Mouse (Mus musculus) MEL (cell line): Measurements from ENCODE around the gene Bcas2. TPM values are rescaled to one million over a fixed set of nuclear protein-coding genes. Genes with fewer than 3 reads are reported as not detected.

Experiments
- DNase-seq: peaks from one replicate; pipeline ENCODE4 v3.0.0; 2011; ENCODE audit warnings: low read depth, low spot score
- H3K27ac ChIP-seq: 2 replicates; pipeline ENCODE4 v1.5.1; 2012; ENCODE audit warnings: low read depth, mild to moderate bottlenecking, control low read depth, low read length, moderate library complexity; ENCODE audit not compliant: control insufficient read depth
- H3K27me3 ChIP-seq, 2 experiments: fragments of 150-350 bp in 1 of 2; sonication (generic) in 1 of 2; 2 replicates each; pipeline ENCODE4 v1.6.1; 2012; ENCODE audit warnings: low read length in 2 of 2, mild to moderate bottlenecking in 2 of 2, improper control_type of control experiment in 1 of 2, moderate library complexity in 1 of 2; ENCODE audit not compliant: insufficient read depth in 2 of 2, control insufficient read depth in 1 of 2
- H3K36me3 ChIP-seq, 2 experiments: 2 replicates each; pipeline ENCODE4 v1.6.1; 2012 to 2014; ENCODE audit warnings: low read length in 2 of 2, improper control_type of control experiment in 1 of 2, inconsistent platforms in 1 of 2, mild to moderate bottlenecking in 1 of 2; ENCODE audit not compliant: insufficient read depth in 2 of 2, control insufficient read depth in 1 of 2
- H3K4me1 ChIP-seq, 2 experiments: fragments of 150-350 bp in 1 of 2; sonication (generic) in 1 of 2; 2 replicates each; pipeline ENCODE4 v1.6.1; 2012; ENCODE audit warnings: low read length in 2 of 2, improper control_type of control experiment in 1 of 2, mild to moderate bottlenecking in 1 of 2; ENCODE audit not compliant: insufficient read depth in 2 of 2, control insufficient read depth in 1 of 2
- H3K4me3 ChIP-seq, 2 experiments: fragments of 150-350 bp in 1 of 2; sonication (generic) in 1 of 2; 2 replicates each; pipeline ENCODE4 v1.5.1; 2012; ENCODE audit warnings: low read depth in 2 of 2, low read length in 2 of 2, mild to moderate bottlenecking in 2 of 2, moderate library complexity in 2 of 2, control low read depth in 1 of 2, improper control_type of control experiment in 1 of 2; ENCODE audit not compliant: control insufficient read depth in 1 of 2, insufficient read depth in 1 of 2
- H3K79me2 ChIP-seq: 2 replicates; pipeline ENCODE4 v1.6.1; 2012; ENCODE audit warnings: mild to moderate bottlenecking, low read length, moderate library complexity; ENCODE audit not compliant: control insufficient read depth, poor library complexity, insufficient read depth
- H3K9ac ChIP-seq: 2 replicates; pipeline ENCODE4 v1.6.1; 2012; ENCODE audit warnings: low read depth, mild to moderate bottlenecking, control low read depth, low read length, moderate library complexity; ENCODE audit not compliant: control insufficient read depth, poor library complexity, severe bottlenecking
- H3K9me3 ChIP-seq: fragments of 150-350 bp; sonication (generic); replicated peaks from 2 replicates; pipeline ENCODE4 v1.6.1; 2012; ENCODE audit warnings: mild to moderate bottlenecking, low read length, improper control_type of control experiment, moderate library complexity; ENCODE audit not compliant: insufficient read depth
- BHLHE40 ChIP-seq: IDR thresholded peaks from 2 replicates; pipeline ENCODE4 v1.6.1; 2012; ENCODE audit warnings: low read depth, mild to moderate bottlenecking, inconsistent platforms, low read length, improper control_type of control experiment, borderline replicate concordance
- CHD1 ChIP-seq: IDR thresholded peaks from 2 replicates; pipeline ENCODE4 v1.6.1; 2012; ENCODE audit warnings: low read depth, mild to moderate bottlenecking, inconsistent platforms, low read length, improper control_type of control experiment
- CTCF ChIP-seq, 3 experiments: IDR thresholded peaks in 2 of 3; conservative IDR thresholded peaks in 1 of 3; 2 replicates each; pipeline ENCODE4 v1.5.1; 2011 to 2012; ENCODE audit warnings: low read length in 3 of 3, low read depth in 2 of 3, mild to moderate bottlenecking in 2 of 3, improper control_type of control experiment in 1 of 3, inconsistent platforms in 1 of 3, mixed read lengths in 1 of 3, moderate library complexity in 1 of 3; ENCODE audit not compliant: control insufficient read depth in 1 of 3, insufficient read depth in 1 of 3, poor library complexity in 1 of 3, severe bottlenecking in 1 of 3
- ETS1 ChIP-seq: IDR thresholded peaks from 2 replicates; pipeline ENCODE4 v1.6.1; 2012; ENCODE audit warnings: low read depth, mild to moderate bottlenecking, inconsistent platforms, low read length, improper control_type of control experiment, moderate library complexity
- GABPA ChIP-seq: IDR thresholded peaks from 2 replicates; pipeline ENCODE4 v1.6.1; 2012; ENCODE audit warnings: low read depth, mild to moderate bottlenecking, inconsistent platforms, low read length, improper control_type of control experiment, moderate library complexity
- GATA1 ChIP-seq: IDR thresholded peaks from 2 replicates; pipeline ENCODE4 v1.6.1; 2011; ENCODE audit warnings: low read depth, low read length, improper control_type of control experiment
- HCFC1 ChIP-seq: IDR thresholded peaks from 2 replicates; pipeline ENCODE4 v1.6.1; 2012; ENCODE audit warnings: low read depth, mild to moderate bottlenecking, inconsistent platforms, low read length, improper control_type of control experiment, moderate library complexity
- JUND ChIP-seq: IDR thresholded peaks from 2 replicates; pipeline ENCODE4 v1.6.1; 2011; ENCODE audit warnings: low read depth, mild to moderate bottlenecking, improper control_type of control experiment, low read length
- MYC ChIP-seq: IDR thresholded peaks from 2 replicates; pipeline ENCODE4 v1.6.1; 2011; ENCODE audit warnings: low read depth, mild to moderate bottlenecking, low read length, improper control_type of control experiment, moderate library complexity
- NELFE ChIP-seq: IDR thresholded peaks from 2 replicates; pipeline ENCODE4 v1.6.1; 2011; ENCODE audit warnings: low read depth, low read length, improper control_type of control experiment
- POLR2A ChIP-seq, 2 experiments: IDR thresholded peaks; 2 replicates each; pipeline ENCODE4 v1.6.1; 2011 to 2012; ENCODE audit warnings: low read length in 2 of 2, mild to moderate bottlenecking in 2 of 2, control low read depth in 1 of 2, improper control_type of control experiment in 1 of 2, low read depth in 1 of 2, moderate library complexity in 1 of 2; ENCODE audit not compliant: control insufficient read depth in 1 of 2, insufficient read depth in 1 of 2, poor library complexity in 1 of 2
- POLR2AphosphoS5 ChIP-seq: IDR thresholded peaks from 2 replicates; pipeline ENCODE4 v1.6.1; 2012; ENCODE audit warnings: low read depth, borderline replicate concordance, mild to moderate bottlenecking, inconsistent platforms, low read length, moderate library complexity, mixed read lengths
- RAD21 ChIP-seq: IDR thresholded peaks from 2 replicates; pipeline ENCODE4 v1.6.1; 2011; ENCODE audit warnings: mild to moderate bottlenecking, low read depth, low read length, improper control_type of control experiment
- TAL1 ChIP-seq: IDR thresholded peaks from 2 replicates; pipeline ENCODE4 v1.6.1; 2012; ENCODE audit warnings: mild to moderate bottlenecking, inconsistent platforms, low read length, moderate library complexity, mixed read lengths
- polyA plus RNA-seq, 2 experiments: library from polyadenylated mRNA; stranded (reverse) in 1 of 2; unstranded in 1 of 2; fragments of >175 nt in 1 of 2; fragments of >200 nt in 1 of 2; gene quantifications; 2 replicates each; pipeline versions ENCODE4 v1.2.1 to v1.2.4; 2012; ENCODE audit warnings: low replicate concordance in 2 of 2, low read depth in 1 of 2; ENCODE audit not compliant: insufficient read length in 2 of 2, insufficient read depth in 1 of 2, missing spikeins in 1 of 2
- total RNA-seq: library from RNA; depleted of rRNA; stranded (reverse); fragments of 300-350 nt; gene quantifications from 2 replicates; pipeline ENCODE4 v1.2.3, GENCODE M21; 2012

The Bcas2 gene
- total and polyA plus RNA-seq, 3 experiments, result 117 to 166 TPM; not detected in 1

- H3K4me3 ChIP-seq, result no peak overlapping the region
- TF ChIP-seq CTCF (IDR thresholded peaks at IDR 0.05 in 2 of 3, conservative IDR thresholded peaks at IDR 0.05 in 1 of 3; ENCODE audit: control insufficient read depth in 1 of 3, insufficient read depth in 1 of 3, low read depth in 2 of 3, low read length in 3 of 3, poor library complexity in 1 of 3, severe bottlenecking in 1 of 3) (peak in 1 of 3 experiments; percentile 19; a peak in 1 of 6 replicates), POLR2A (IDR thresholded peaks at IDR 0.05; ENCODE audit: control insufficient read depth in 1 of 2, insufficient read depth in 1 of 2, low read depth in 1 of 2, low read length in 2 of 2, poor library complexity in 1 of 2) (no peak)
- TF ChIP-seq, all 39 proteins: peak for 1
- Histone ChIP-seq H3K9me3 (no peaks in the 10 kb centered on the region), H3K9ac (no peak overlapping the region), H3K79me2 (no peaks in the 10 kb centered on the region), H3K36me3 (no peaks in the 10 kb centered on the region), H3K27ac (no peak overlapping the region), H3K4me1 (0 out of 4 replicates have a peak, but pooled peaks cover 0 to 2% of the 10 kb centered on the region in 2 experiments), H3K27me3 (no peaks in the 10 kb centered on the region)
- no peak for DNase-seq
These were observed 32.1 kb downstream of the Bcas2 start for GRCm38 (mm10) chr3:103203554-103203953.

GRCm38 (mm10) chr3:103204445-103204844 is 33.0 kb downstream of the Bcas2 start:
- no peak for TF ChIP-seq MYC
- TF ChIP-seq TAL1, result no peak
- no peak for TF ChIP-seq POLR2AphosphoS5
- no peak for TF ChIP-seq JUND
- no peak for TF ChIP-seq NELFE
- TF ChIP-seq GATA1, result no peak
- TF ChIP-seq CHD1, result no peak
- no peak for TF ChIP-seq BHLHE40
- TF ChIP-seq RAD21, result no peak
- TF ChIP-seq HCFC1, result no peak
- Histone ChIP-seq H3K27ac (no peak overlapping the region), H3K36me3 (no peaks in the 10 kb centered on the region)

GRCm38 (mm10) chr3:103206393-103206792 is 34.9 kb downstream of the Bcas2 start:
- no peaks in the 10 kb centered on the region for H3K27me3 ChIP-seq
- DNase-seq, result peak; percentile 32
- no peak for TF ChIP-seq JUND
- peak; percentile 57; the same call in 1 of the 2 replicates for TF ChIP-seq ETS1
- no peak for TF ChIP-seq GABPA

More at GRCm38 (mm10) chr3:103204445-103204844, 33.0 kb downstream of the Bcas2 start:
- DNase-seq, result no peak
- Histone ChIP-seq H3K4me1 (peaks cover 0 to 5% of the 10 kb centered on the region in 2 experiments; a peak in 1 of 4 replicates), H3K4me3 (no peak overlapping the region), H3K9ac (no peak overlapping the region), H3K27me3 (no peaks in the 10 kb centered on the region), H3K79me2 (no peaks in the 10 kb centered on the region), H3K9me3 (no peaks in the 10 kb centered on the region)

More at GRCm38 (mm10) chr3:103206393-103206792, 34.9 kb downstream of the Bcas2 start:
- Histone ChIP-seq H3K4me1 (peaks cover 0 to 7% of the 10 kb centered on the region in 2 experiments; a peak in 2 of 4 replicates), H3K4me3 (no peak overlapping the region), H3K79me2 (no peaks in the 10 kb centered on the region), H3K27ac (no peak overlapping the region), H3K9me3 (no peaks in the 10 kb centered on the region), H3K9ac (no peak overlapping the region), H3K36me3 (no peaks in the 10 kb centered on the region)
